Mouse (Mus musculus) adrenal gland, postnatal 14 days (tissue): ENCODE results near the gene Zfp563. TPM values are rescaled to one million over a fixed set of nuclear protein-coding genes. Genes with fewer than 3 reads are reported as not detected.

ENCODE experiments used
- DNase-seq: peaks from one replicate; pipeline ENCODE4 v3.0.0; 2021; ENCODE audit warnings: mixed read lengths
- long read RNA-seq, 2 experiments: library from polyadenylated mRNA; stranded (forward); transcript quantifications; one replicate each; pipeline ENCODE4 v2.0.0; 2021
- total RNA-seq: library from RNA; stranded (reverse); gene quantifications from 2 replicates; pipeline ENCODE4 v1.2.3, GENCODE M21; 2021

Zfp563 gene
- 7.4 and 9.5 TPM in 2 replicates for total RNA-seq
- long read RNA-seq, experiment 1, full-length matches to known transcripts, result 6 of 6 reads
- long read RNA-seq, experiment 1, partial matches to known transcripts, result 0 of 6 reads
- long read RNA-seq, experiment 1, other reads (novel, unspliced or antisense), result 0 of 6 reads
- long read RNA-seq, experiment 2, partial matches to known transcripts, result 0 of 1 reads
- long read RNA-seq, experiment 2, other reads (novel, unspliced or antisense), result 0 of 1 reads

- DNase-seq, result peak; percentile 97
Observed at GRCm38 (mm10) chr17:33089220-33089949, at the start of gene Zfp563. Gene Zfp563, plus strand, starts transcription at chr17:33089310.

- no peak for DNase-seq
Observed at GRCm38 (mm10) chr17:33058791-33059190, 30.3 kb upstream of the Zfp563 start.

- no peak for DNase-seq
Observed at GRCm38 (mm10) chr17:33063001-33063400, 26.1 kb upstream of the Zfp563 start.

GRCm38 (mm10) chr17:33067958-33068357 is 21.2 kb upstream of the Zfp563 start, which contains the start of gene 4921501E09Rik:
Gene 4921501E09Rik, minus strand, starts transcription at chr17:33068058.
- no peak for DNase-seq

- no peak for DNase-seq
Observed at GRCm38 (mm10) chr17:33091630-33092029, 2.5 kb downstream of the Zfp563 start.

GRCm38 (mm10) chr17:33092391-33093193 is 3.5 kb downstream of the Zfp563 start:
- peak; percentile 88 for DNase-seq

- no peak for DNase-seq
Observed at GRCm38 (mm10) chr17:33097396-33097795, 8.3 kb downstream of the Zfp563 start.

- no peak for DNase-seq
Observed at GRCm38 (mm10) chr17:33124546-33124945, 35.4 kb downstream of the Zfp563 start.

- peak; percentile 12 for DNase-seq
Observed at GRCm38 (mm10) chr17:33126257-33126656, 37.1 kb downstream of the Zfp563 start.

- no peak for DNase-seq
Observed at GRCm38 (mm10) chr17:33139261-33139820, 50.2 kb downstream of the Zfp563 start, which contains the start of gene Morc2b. Gene Morc2b, minus strand, starts transcription at chr17:33139683.

Other genes starting within 250 kb of the Zfp563 start
- 7.8 and 11.3 TPM in 2 replicates for gene Zfp870, start 197.7 kb upstream of the Zfp563 start, total RNA-seq
- 2.0 and 10.2 TPM in 2 replicates for gene Cyp4f14, start 172.0 kb upstream of the Zfp563 start, total RNA-seq
- gene Cyp4f13, start 141.9 kb upstream of the Zfp563 start, total RNA-seq, result 46.2 and 51.9 TPM in 2 replicates
- gene Zfp472, start 123.5 kb upstream of the Zfp563 start, total RNA-seq, result 3.7 and 4.4 TPM in 2 replicates
- 8.5 and 10.0 TPM in 2 replicates for gene Zfp952, start 96.2 kb upstream of the Zfp563 start, total RNA-seq
- 6.3 and 8.5 TPM in 2 replicates for gene Zfp763, start 55.9 kb upstream of the Zfp563 start, total RNA-seq
- gene 4921501E09Rik, start 21.3 kb upstream of the Zfp563 start, total RNA-seq, result not detected in 2 replicates
- not detected in 2 replicates for gene Morc2b, start 50.4 kb downstream of the Zfp563 start, total RNA-seq
- not detected in 2 replicates for gene Olfr55, start 79.1 kb downstream of the Zfp563 start, total RNA-seq
- not detected in 2 replicates for gene Olfr239, start 102.0 kb downstream of the Zfp563 start, total RNA-seq
- gene Olfr1564, start 132.4 kb downstream of the Zfp563 start, total RNA-seq, result not detected in 2 replicates
- 7.4 and 8.4 TPM in 2 replicates for gene Zfp955a, start 165.8 kb downstream of the Zfp563 start, total RNA-seq
- not detected in 2 replicates for gene Olfr63, start 175.4 kb downstream of the Zfp563 start, total RNA-seq
- 10.0 and 11.0 TPM in 2 replicates for gene Zfp955b, start 200.2 kb downstream of the Zfp563 start, total RNA-seq